Comparison of ENCODE assay signal across 29 mouse cellular contexts in the genomic region with DNA sequence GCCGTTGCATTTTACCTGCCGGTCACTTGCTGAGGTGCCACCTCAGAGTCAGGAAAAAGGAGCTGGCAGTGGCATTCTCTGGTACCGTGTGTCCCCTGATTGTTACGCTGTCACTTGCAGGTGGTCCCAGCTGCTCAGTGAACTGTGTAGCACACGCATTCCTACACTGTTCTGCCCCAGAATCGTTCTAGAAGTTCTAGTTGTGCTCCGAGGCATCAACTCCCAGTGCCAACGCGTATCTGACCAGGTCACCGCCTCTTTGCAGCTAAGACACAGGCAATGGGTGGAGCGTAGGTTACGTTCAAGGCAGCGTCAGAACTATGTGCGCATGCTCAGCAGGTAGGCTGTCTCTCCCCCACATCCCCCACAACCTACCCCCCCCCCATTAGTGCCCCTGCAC. TPM values are rescaled to one million over a fixed set of nuclear protein-coding genes. Genes with fewer than 3 reads are reported as not detected.
A peak's percentile ranks its signal among the peaks of the same experiment; 100 is the strongest.
DNase-seq lines count a peak whose midpoint lies in the region; ATAC-seq and TF ChIP-seq lines count a peak whose summit lies in the region.
"Had no signal": no experiment of that assay in that cellular context is flagged by ENCODE, and none has a peak within 500 bp of the region (broad histone marks: within the 10 kb centered on the region; RNA-seq: fewer than 3 reads in every experiment).

No protein-coding gene starts in this region.

- ATAC-seq in heart, embryonic 13.5 days (ENCODE audit: extremely low read depth, insufficient number of reproducible peaks, low FRiP score, low TSS enrichment): no peak
- ATAC-seq: forebrain, embryonic 14.5 days; forebrain, postnatal 0 days; hindbrain, postnatal 0 days; inflammation-experienced regulatory T-cells, adult 6 months; intestine, embryonic 16.5 days; Patski had no signal

- H3K27me3 ChIP-seq in heart, embryonic 13.5 days (replicated peaks): peaks cover 64% of the 10 kb centered on the region
- H3K27me3 ChIP-seq: CH12.LX; embryonic facial prominence, embryonic 12.5 days; embryonic facial prominence, embryonic 15.5 days; Patski had no signal

- H3K36me3 ChIP-seq in heart, embryonic 13.5 days: peaks cover 65% of the 10 kb centered on the region

- no peaks in the 10 kb centered on the region for H3K9me3 ChIP-seq in heart, embryonic 13.5 days
- H3K9me3 ChIP-seq: embryonic facial prominence, embryonic 12.5 days; embryonic facial prominence, embryonic 15.5 days; G1E had no signal

- H3K27ac ChIP-seq in gastrocnemius, adult 2 months: no peak overlapping the region
- H3K27ac ChIP-seq in heart, embryonic 13.5 days (replicated peaks): peak overlapping the region; percentile 87
- H3K27ac ChIP-seq: embryonic facial prominence, embryonic 12.5 days; embryonic facial prominence, embryonic 15.5 days; hindbrain, embryonic 14.5 days; hindbrain, postnatal 0 days had no signal

- peak; percentile 2 for DNase-seq in gastrocnemius, postnatal 10 days
- no peak for DNase-seq in gastrocnemius, adult 2 months
- DNase-seq in heart, postnatal 4 days: no peak
- peak; percentile 6 to 51 for DNase-seq in spleen, postnatal 4 days (ENCODE audit: low spot score in 2 of 2)
- DNase-seq in spleen, postnatal 14 days (ENCODE audit: low spot score in 2 of 2): no peak
- DNase-seq: adrenal gland, adult 2 months; adrenal gland, postnatal 14 days; cerebellum, adult 11 months; cerebellum, adult 2 months; cerebellum, adult 9-11 months; cerebellum, postnatal 25 days; forebrain, postnatal 0 days; gastrocnemius, postnatal 36 days; heart, postnatal 36 days had no signal

- WGBS in heart, embryonic 13.5 days: 93% methylated on average over 14 of the region's 14 CpGs

- intact Hi-C loops in gastrocnemius, adult 2 months (cut with DNase I): no loop called here

- H3K9ac ChIP-seq in heart, embryonic 13.5 days: 0 out of 2 replicates have a peak overlapping the region, but pooled peaks have one; percentile 13
- H3K9ac ChIP-seq: embryonic facial prominence, embryonic 12.5 days; embryonic facial prominence, embryonic 15.5 days; forebrain, postnatal 0 days; hindbrain, embryonic 14.5 days had no signal

- H3K4me3 ChIP-seq in gastrocnemius, adult 2 months: no peak overlapping the region
- H3K4me3 ChIP-seq in heart, embryonic 13.5 days: no peak overlapping the region
- H3K4me3 ChIP-seq: embryonic facial prominence, embryonic 12.5 days; embryonic facial prominence, embryonic 15.5 days had no signal

- H3K4me1 ChIP-seq in heart, embryonic 13.5 days: peaks cover 41% of the 10 kb centered on the region
- H3K4me1 ChIP-seq: embryonic facial prominence, embryonic 12.5 days; embryonic facial prominence, embryonic 15.5 days had no signal

- no peak overlapping the region for H3K4me2 ChIP-seq in heart, embryonic 13.5 days
- H3K4me2 ChIP-seq: embryonic facial prominence, embryonic 12.5 days; embryonic facial prominence, embryonic 15.5 days; hindbrain, embryonic 14.5 days had no signal

- no peak for TF ChIP-seq CTCF in gastrocnemius, adult 2 months (IDR thresholded peaks at IDR 0.05)

RNA-seq across cellular contexts. Expression of gene Gm3448, which starts 18.3 kb away (rescaled TPM):
- total RNA-seq in gastrocnemius, postnatal 10 days (2021): 1 to 10 TPM; 1.0 to 1.5 TPM
- total RNA-seq in gastrocnemius, adult 2 months (2021): 1 to 10 TPM in 1 of 2 experiments, under 1 TPM in 1; 0.67 to 1.2 TPM
- polyA plus RNA-seq in heart, embryonic 13.5 days (2015; fragmentation: Nextera tagmentation; extraction: Ambion mirVana): 2.2 and 3.2 TPM in 2 replicates
- 1 to 10 TPM; 2.5 to 2.6 TPM for total RNA-seq in heart, postnatal 4 days (2021)

RNA-seq across cellular contexts. Expression of gene Tcte3, which starts 18.4 kb away (rescaled TPM):
- 1 to 10 TPM in 1 of 2 experiments, not detected in 1; 1.5 TPM for total RNA-seq in gastrocnemius, postnatal 10 days (2021)
- total RNA-seq in gastrocnemius, adult 2 months (2021): not detected
- polyA plus RNA-seq in heart, embryonic 13.5 days (2015; fragmentation: Nextera tagmentation; extraction: Ambion mirVana): 0.62 TPM in 1 of 2 replicates, not detected in the other
- under 1 TPM in 1 of 2 experiments, not detected in 1; 0.60 TPM for total RNA-seq in heart, postnatal 4 days (2021)
- total RNA-seq: forebrain, postnatal 0 days; gastrocnemius, postnatal 36 days; granulocyte monocyte progenitor cell, adult 5-6 weeks; heart, postnatal 36 days; hindbrain, postnatal 0 days had no signal
- polyA plus RNA-seq: adrenal gland, adult 2 months; cerebellum, adult 2 months; embryonic facial prominence, embryonic 12.5 days; embryonic facial prominence, embryonic 15.5 days; forebrain, embryonic 11.5 days; forebrain, postnatal 0 days; heart, postnatal 0 days; hindbrain, embryonic 11.5 days; hindbrain, embryonic 14.5 days had no signal

RNA-seq across cellular contexts. Expression of gene Ermard, which starts 18.6 kb away (rescaled TPM):
- total RNA-seq in gastrocnemius, postnatal 10 days (2021): 10 to 100 TPM; 24.7 to 41.4 TPM
- 10 to 100 TPM; 22.9 to 29.4 TPM for total RNA-seq in gastrocnemius, adult 2 months (2021)
- polyA plus RNA-seq in heart, embryonic 13.5 days (2015; fragmentation: Nextera tagmentation; extraction: Ambion mirVana): 51.8 and 66.8 TPM in 2 replicates
- 10 to 100 TPM; 34.8 to 46.8 TPM for total RNA-seq in heart, postnatal 4 days (2021)

RNA-seq across cellular contexts. Expression of gene Gm3435, which starts 49.7 kb away (rescaled TPM):
- 1 to 10 TPM; 1.1 to 2.2 TPM for total RNA-seq in gastrocnemius, postnatal 10 days (2021)
- total RNA-seq in gastrocnemius, adult 2 months (2021): 1 to 10 TPM; 2.1 to 3.5 TPM
- 4.4 and 4.9 TPM in 2 replicates for polyA plus RNA-seq in heart, embryonic 13.5 days (2015; fragmentation: Nextera tagmentation; extraction: Ambion mirVana)
- total RNA-seq in heart, postnatal 4 days (2021): 1 to 10 TPM; 3.2 to 3.9 TPM
- polyA plus RNA-seq: adrenal gland, adult 2 months had no signal

Comparison
In these comparisons a context has a peak if more than half of its experiments do, and no peak if none do; other contexts are left out.
1. DNase-seq: peak in gastrocnemius, postnatal 10 days (single experiment) and spleen, postnatal 4 days (2 of 2); none in gastrocnemius, adult 2 months (single experiment), heart, postnatal 4 days (single experiment) and spleen, postnatal 14 days (0 of 2).